Mouse (Mus musculus): ENCODE data around the gene Vezt.

The Vezt gene

DNA sequence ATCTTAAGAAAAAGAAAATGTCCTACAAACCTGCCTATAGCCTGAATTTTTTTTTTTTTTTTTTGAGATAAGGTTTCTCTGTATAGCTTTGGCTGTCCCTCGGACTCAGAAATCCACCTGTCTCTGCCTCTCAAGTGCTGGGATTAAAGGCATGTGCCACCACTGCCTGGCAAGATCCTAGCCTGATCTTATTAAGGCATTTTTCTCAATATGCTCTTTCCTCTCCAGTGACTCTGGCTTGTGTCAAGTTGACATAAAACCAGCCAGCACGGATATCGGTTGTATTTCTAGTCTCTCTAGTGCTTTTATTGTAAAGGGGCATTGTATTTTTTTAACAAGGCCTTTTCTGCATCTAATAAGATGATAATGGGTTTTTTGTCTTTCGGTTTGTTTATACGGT, 111.0 kb downstream of the Vezt start:
- Histone ChIP-seq H3K9me3 (ENCODE audit: low read length) (peaks cover 3% of the 10 kb centered on the region), H3K4me3 (replicated peaks; ENCODE audit: low read length) (no peak overlapping the region), H3K4me1 (replicated peaks; ENCODE audit: low read depth, low read length) (0 out of 2 replicates have a peak, but pooled peaks cover 3% of the 10 kb centered on the region), H3K27me3 (ENCODE audit: insufficient read depth, low read length) (0 out of 2 replicates have a peak, but pooled peaks cover under 1% of the 10 kb centered on the region), H3K36me3 (ENCODE audit: insufficient read depth, low read length) (no peaks in the 10 kb centered on the region)
- TF ChIP-seq POU5F1 (IDR thresholded peaks at IDR 0.05; ENCODE audit: borderline replicate concordance, low read length) = no peak
- no peak for TF ChIP-seq CTCF (conservative IDR thresholded peaks at IDR 0.05; ENCODE audit: low read length)
- TF ChIP-seq NANOG (IDR thresholded peaks at IDR 0.05; ENCODE audit: borderline replicate concordance, low read length) = no peak

DNA sequence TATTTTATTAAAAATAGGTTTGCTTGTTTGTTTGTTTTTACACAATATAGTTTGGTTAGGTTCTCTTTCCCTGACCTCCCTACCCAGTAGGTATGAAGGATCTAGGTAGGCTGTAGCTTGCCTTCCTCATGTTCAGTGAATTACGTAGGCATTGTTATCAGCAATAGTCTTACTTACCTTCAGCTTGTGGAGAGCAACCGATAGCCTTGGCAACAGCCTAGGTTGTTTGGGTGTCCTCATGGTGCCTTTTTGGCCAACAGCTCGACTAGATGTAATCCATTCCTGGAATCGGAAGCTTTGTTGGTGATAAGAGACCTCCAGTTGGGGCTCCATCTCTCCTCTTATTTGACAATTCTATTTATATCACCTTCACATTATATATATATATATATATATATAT, 114.5 kb downstream of the Vezt start:
- H3K9me3 ChIP-seq (ENCODE audit: low read length) = no peaks in the 10 kb centered on the region
- peaks cover 10% of the 10 kb centered on the region; the same call in 1 of the 2 replicates for H3K27me3 ChIP-seq (ENCODE audit: insufficient read depth, low read length)
- H3K4me1 ChIP-seq (replicated peaks; ENCODE audit: low read depth, low read length) = no peaks in the 10 kb centered on the region
- no peak overlapping the region for H3K4me3 ChIP-seq (replicated peaks; ENCODE audit: low read length)
- TF ChIP-seq CTCF (conservative IDR thresholded peaks at IDR 0.05; ENCODE audit: low read length) (no peak), NANOG (IDR thresholded peaks at IDR 0.05; ENCODE audit: borderline replicate concordance, low read length) (no peak), POU5F1 (IDR thresholded peaks at IDR 0.05; ENCODE audit: borderline replicate concordance, low read length) (no peak)
- H3K36me3 ChIP-seq (ENCODE audit: insufficient read depth, low read length) = no peaks in the 10 kb centered on the region

DNA sequence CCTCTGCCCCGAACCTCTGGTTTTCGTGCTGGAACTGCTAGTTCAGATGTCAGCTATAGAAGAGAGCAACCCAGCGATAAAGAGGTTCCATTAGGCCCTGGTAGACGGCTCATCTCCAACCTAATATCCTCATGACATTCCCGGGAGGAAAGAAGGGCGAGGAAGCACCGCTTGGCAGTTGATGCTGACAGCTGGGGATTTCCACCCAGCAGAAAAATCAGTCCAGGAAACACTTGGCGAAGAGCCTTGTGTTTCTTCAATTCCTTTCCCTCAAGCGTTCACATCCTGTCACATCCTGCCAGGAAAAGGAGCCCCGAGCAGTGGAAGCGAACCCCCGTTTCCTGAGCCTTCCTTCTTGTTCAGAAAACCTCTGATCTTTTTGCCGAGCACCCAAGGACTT, 116.4 kb downstream of the Vezt start:
- peaks cover 8% of the 10 kb centered on the region for H3K4me1 ChIP-seq (replicated peaks; ENCODE audit: low read depth, low read length)
- H3K27me3 ChIP-seq (ENCODE audit: insufficient read depth, low read length) = peaks cover 14% of the 10 kb centered on the region; the same call in 1 of the 2 replicates
- no peak overlapping the region for H3K4me3 ChIP-seq (replicated peaks; ENCODE audit: low read length)
- no peaks in the 10 kb centered on the region for H3K9me3 ChIP-seq (ENCODE audit: low read length)
- TF ChIP-seq CTCF (conservative IDR thresholded peaks at IDR 0.05; ENCODE audit: low read length) (no peak), NANOG (IDR thresholded peaks at IDR 0.05; ENCODE audit: borderline replicate concordance, low read length) (no peak), POU5F1 (IDR thresholded peaks at IDR 0.05; ENCODE audit: borderline replicate concordance, low read length) (no peak)
- H3K36me3 ChIP-seq (ENCODE audit: insufficient read depth, low read length) = no peaks in the 10 kb centered on the region

DNA sequence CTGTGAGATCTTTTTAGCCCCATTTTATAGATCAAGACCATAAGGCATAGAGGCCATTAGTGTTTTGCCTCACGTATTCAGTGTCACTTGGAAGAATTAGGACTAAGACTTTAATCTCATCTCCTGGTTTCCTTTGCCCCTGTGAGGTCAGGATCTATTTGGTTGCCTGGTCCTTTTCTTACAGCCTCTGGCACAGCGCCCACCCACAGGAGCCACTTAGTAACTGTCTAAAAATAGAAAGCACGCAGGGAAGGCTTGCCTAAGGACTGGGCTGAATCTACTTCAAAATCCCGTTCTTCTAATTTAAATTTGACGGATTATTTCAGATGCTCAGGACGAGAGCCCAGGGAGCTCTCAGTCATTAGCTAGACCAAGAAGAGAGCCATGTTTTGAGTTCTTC, 116.9 kb downstream of the Vezt start:
- peaks cover 15% of the 10 kb centered on the region; the same call in 1 of the 2 replicates for H3K27me3 ChIP-seq (ENCODE audit: insufficient read depth, low read length)
- no peaks in the 10 kb centered on the region for H3K9me3 ChIP-seq (ENCODE audit: low read length)
- peaks cover 8% of the 10 kb centered on the region for H3K4me1 ChIP-seq (replicated peaks; ENCODE audit: low read depth, low read length)
- TF ChIP-seq NANOG (IDR thresholded peaks at IDR 0.05; ENCODE audit: borderline replicate concordance, low read length) = no peak
- TF ChIP-seq POU5F1 (IDR thresholded peaks at IDR 0.05; ENCODE audit: borderline replicate concordance, low read length) = no peak
- TF ChIP-seq CTCF (conservative IDR thresholded peaks at IDR 0.05; ENCODE audit: low read length) = no peak
- no peak overlapping the region for H3K4me3 ChIP-seq (replicated peaks; ENCODE audit: low read length)
- H3K36me3 ChIP-seq (ENCODE audit: insufficient read depth, low read length) = no peaks in the 10 kb centered on the region

DNA sequence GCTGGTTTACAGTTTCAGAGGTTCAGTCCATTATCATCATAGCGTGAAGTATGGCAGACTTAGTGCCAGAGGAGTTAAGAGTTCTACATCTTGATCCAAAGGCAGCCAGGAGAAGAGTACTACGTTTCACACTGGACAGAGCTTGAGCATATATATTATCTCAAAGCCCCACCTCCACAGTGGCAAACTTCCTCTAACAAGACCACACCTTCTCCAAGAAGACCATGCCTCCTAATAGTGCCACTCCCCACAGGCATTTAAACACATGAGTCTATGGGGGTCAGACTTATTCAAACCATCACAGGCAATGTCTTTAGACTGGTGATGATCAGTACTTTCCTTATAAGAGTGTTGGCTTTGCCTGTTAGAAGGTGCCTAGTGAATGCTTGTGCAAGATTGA, 117.5 kb downstream of the Vezt start:
- no peaks in the 10 kb centered on the region for H3K36me3 ChIP-seq (ENCODE audit: insufficient read depth, low read length)
- H3K4me1 ChIP-seq (replicated peaks; ENCODE audit: low read depth, low read length) = peaks cover 8% of the 10 kb centered on the region
- peaks cover 15% of the 10 kb centered on the region; the same call in 1 of the 2 replicates for H3K27me3 ChIP-seq (ENCODE audit: insufficient read depth, low read length)
- H3K4me3 ChIP-seq (replicated peaks; ENCODE audit: low read length) = no peak overlapping the region
- H3K9me3 ChIP-seq (ENCODE audit: low read length) = no peaks in the 10 kb centered on the region
- TF ChIP-seq POU5F1 (IDR thresholded peaks at IDR 0.05; ENCODE audit: borderline replicate concordance, low read length) (no peak), NANOG (IDR thresholded peaks at IDR 0.05; ENCODE audit: borderline replicate concordance, low read length) (no peak)

DNA sequence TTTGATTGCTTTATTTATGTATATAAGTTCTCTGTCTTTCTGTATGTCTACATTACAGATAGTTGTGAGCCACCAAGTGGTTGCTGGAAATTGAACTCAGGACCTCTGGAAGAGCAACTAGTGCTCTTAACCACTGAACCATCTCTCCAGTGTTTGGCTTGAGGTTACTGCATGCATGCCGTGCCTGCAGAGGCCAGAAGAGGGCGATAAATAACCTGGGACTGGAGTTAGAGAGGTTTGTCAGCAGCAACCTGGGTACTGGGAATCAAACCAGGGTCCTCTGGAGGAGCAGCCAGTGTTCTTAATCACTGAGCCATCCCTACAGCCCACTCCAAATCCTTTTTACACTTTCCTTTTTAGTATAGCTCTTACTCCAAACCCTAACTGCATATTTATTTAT, 118.8 kb downstream of the Vezt start:
- peaks cover 19% of the 10 kb centered on the region for H3K27me3 ChIP-seq (ENCODE audit: insufficient read depth, low read length)
- TF ChIP-seq POU5F1 (IDR thresholded peaks at IDR 0.05; ENCODE audit: borderline replicate concordance, low read length) = no peak
- peak; percentile 41 for TF ChIP-seq CTCF (conservative IDR thresholded peaks at IDR 0.05; ENCODE audit: low read length)
- TF ChIP-seq NANOG (IDR thresholded peaks at IDR 0.05; ENCODE audit: borderline replicate concordance, low read length) = no peak
- peaks cover 8% of the 10 kb centered on the region for H3K4me1 ChIP-seq (replicated peaks; ENCODE audit: low read depth, low read length)
- no peak overlapping the region for H3K4me3 ChIP-seq (replicated peaks; ENCODE audit: low read length)
- H3K9me3 ChIP-seq (ENCODE audit: low read length) = no peaks in the 10 kb centered on the region
- no peaks in the 10 kb centered on the region for H3K36me3 ChIP-seq (ENCODE audit: insufficient read depth, low read length)

DNA sequence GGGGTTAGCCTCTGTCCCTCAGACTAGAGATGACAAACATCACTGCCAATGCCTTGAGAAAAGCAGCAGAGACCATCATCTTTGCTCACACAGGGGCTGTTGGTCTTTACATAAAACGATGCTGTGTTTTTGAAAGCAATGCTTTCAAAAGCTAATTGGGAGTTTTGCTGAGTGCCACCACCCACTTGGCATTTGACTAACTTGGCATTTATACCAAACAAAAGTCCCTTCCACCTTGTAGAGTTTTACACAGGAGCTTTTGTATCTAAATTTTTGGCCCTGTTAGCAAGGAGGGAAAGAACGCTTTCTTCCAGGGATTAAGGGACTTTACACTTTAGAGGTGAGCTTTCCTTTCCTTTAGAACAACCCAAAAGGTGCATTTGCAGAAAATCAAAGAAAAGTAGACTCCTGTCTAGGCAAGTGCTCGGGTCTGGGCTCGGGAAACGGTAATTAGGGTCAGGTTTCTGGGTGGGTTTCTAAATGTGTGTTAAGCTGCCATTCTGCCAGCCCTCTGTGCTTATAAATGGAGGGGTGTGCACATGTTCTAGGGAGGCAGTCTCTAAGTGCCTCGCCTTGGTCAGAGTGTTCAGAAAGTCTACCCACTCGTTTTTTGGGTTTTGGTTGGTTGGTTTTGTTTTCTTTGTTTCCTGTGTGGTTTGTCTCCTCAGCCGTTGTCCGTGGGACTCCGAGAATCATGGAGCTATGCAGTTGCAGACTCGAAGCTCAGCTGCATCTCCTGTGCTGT, 119.9 kb downstream of the Vezt start:
- no peak for TF ChIP-seq CTCF (conservative IDR thresholded peaks at IDR 0.05; ENCODE audit: low read length)
- no peak for TF ChIP-seq NANOG (IDR thresholded peaks at IDR 0.05; ENCODE audit: borderline replicate concordance, low read length)
- TF ChIP-seq POU5F1 (IDR thresholded peaks at IDR 0.05; ENCODE audit: borderline replicate concordance, low read length) = no peak
- no peaks in the 10 kb centered on the region for H3K36me3 ChIP-seq (ENCODE audit: insufficient read depth, low read length)
- peaks cover 8% of the 10 kb centered on the region for H3K4me1 ChIP-seq (replicated peaks; ENCODE audit: low read depth, low read length)
- H3K4me3 ChIP-seq (replicated peaks; ENCODE audit: low read length) = no peak overlapping the region
- H3K9me3 ChIP-seq (ENCODE audit: low read length) = no peaks in the 10 kb centered on the region
- H3K27me3 ChIP-seq (ENCODE audit: insufficient read depth, low read length) = peaks cover 19% of the 10 kb centered on the region

DNA sequence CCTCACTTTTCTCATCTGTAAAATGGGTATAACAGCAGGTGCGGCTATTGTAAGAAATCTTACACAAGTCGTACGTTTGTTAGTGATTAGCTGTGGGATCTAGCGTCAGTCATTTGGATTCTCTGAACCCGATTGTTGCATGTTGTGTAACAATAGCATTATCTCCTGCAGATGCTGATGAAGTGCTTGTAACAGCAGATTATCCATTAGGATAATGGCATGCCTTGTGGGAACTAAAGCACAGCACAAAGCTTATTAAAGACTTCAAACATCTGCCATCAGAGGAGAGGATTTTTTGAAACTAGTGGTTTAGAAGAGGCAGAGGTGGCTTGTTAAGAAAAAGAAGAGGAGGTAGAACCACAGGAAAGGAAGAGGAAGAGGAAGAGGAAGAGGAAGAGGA, 122.1 kb downstream of the Vezt start:
- Histone ChIP-seq H3K36me3 (ENCODE audit: insufficient read depth, low read length) (no peaks in the 10 kb centered on the region), H3K4me3 (replicated peaks; ENCODE audit: low read length) (no peak overlapping the region), H3K4me1 (replicated peaks; ENCODE audit: low read depth, low read length) (peaks cover 8% of the 10 kb centered on the region), H3K27me3 (ENCODE audit: insufficient read depth, low read length) (peaks cover 9% of the 10 kb centered on the region), H3K9me3 (ENCODE audit: low read length) (no peaks in the 10 kb centered on the region)
- TF ChIP-seq CTCF (conservative IDR thresholded peaks at IDR 0.05; ENCODE audit: low read length) = no peak
- no peak for TF ChIP-seq NANOG (IDR thresholded peaks at IDR 0.05; ENCODE audit: borderline replicate concordance, low read length)
- TF ChIP-seq POU5F1 (IDR thresholded peaks at IDR 0.05; ENCODE audit: borderline replicate concordance, low read length) = no peak

DNA sequence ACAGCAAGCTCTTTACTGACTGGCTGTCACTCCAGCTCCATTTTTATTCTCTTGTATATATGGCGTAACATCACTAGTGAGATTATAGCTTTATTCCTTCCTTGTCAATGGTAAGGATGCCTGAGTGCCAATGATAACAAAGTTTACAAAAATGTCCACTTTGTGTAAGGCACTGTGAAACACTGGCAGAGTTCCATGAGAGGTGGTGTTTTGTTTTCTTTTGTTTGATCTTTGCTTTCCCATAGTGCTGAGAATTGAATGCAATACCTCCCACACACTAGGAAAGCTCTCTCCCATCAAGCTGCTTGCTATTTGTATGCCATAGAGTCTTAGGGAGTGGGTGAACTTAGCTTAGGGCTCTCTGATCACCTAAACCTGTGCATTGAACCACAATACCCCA, 122.7 kb downstream of the Vezt start:
- Histone ChIP-seq H3K27me3 (ENCODE audit: insufficient read depth, low read length) (peaks cover 9% of the 10 kb centered on the region), H3K9me3 (ENCODE audit: low read length) (no peaks in the 10 kb centered on the region), H3K4me3 (replicated peaks; ENCODE audit: low read length) (no peak overlapping the region), H3K4me1 (replicated peaks; ENCODE audit: low read depth, low read length) (peaks cover 11% of the 10 kb centered on the region), H3K36me3 (ENCODE audit: insufficient read depth, low read length) (no peaks in the 10 kb centered on the region)
- TF ChIP-seq POU5F1 (IDR thresholded peaks at IDR 0.05; ENCODE audit: borderline replicate concordance, low read length) (no peak), CTCF (conservative IDR thresholded peaks at IDR 0.05; ENCODE audit: low read length) (no peak), NANOG (IDR thresholded peaks at IDR 0.05; ENCODE audit: borderline replicate concordance, low read length) (no peak)

Data from E14TG2a.4 (cell line).